In genomic region chr5:21217453-21218294, GRCm38 (mm10) we compare ENCODE assay signal across 11 mouse cellular contexts. TPM values are rescaled to one million over a fixed set of nuclear protein-coding genes. Genes with fewer than 3 reads are reported as not detected.
DNase-seq lines count a peak whose midpoint lies in the region; ATAC-seq and TF ChIP-seq lines count a peak whose summit lies in the region.
"Had no signal": no experiment of that assay in that cellular context is flagged by ENCODE, and none has a peak within 500 bp of the region (broad histone marks: within the 10 kb centered on the region; RNA-seq: fewer than 3 reads in every experiment).

No protein-coding gene starts in this region.

- peak; percentile 66 for ATAC-seq in Patski
- peak; percentile 88 for ATAC-seq in liver, embryonic 11.5 days (replicated peaks; ENCODE audit: low FRiP score)

- peak; percentile 6 for DNase-seq in kidney, postnatal 14 days
- no peak for DNase-seq in kidney, adult 8-10 months
- peak; percentile 48 for DNase-seq in Patski (ENCODE audit: low read depth, low spot score)
- DNase-seq in liver, embryonic 11.5 days (ENCODE audit: low spot score), result no peak
- peak; percentile 38 to 58 for DNase-seq in lung, postnatal 4 days
- no peak for DNase-seq in thymus, postnatal 4 days
- DNase-seq in layer of hippocampus, adult 9-10 months (ENCODE audit: low spot score), result no peak
- DNase-seq in spleen, postnatal 36 days (ENCODE audit: low spot score in 2 of 2), result no peak
- DNase-seq: adrenal gland, adult 8-10 months had no signal

- no peaks in the 10 kb centered on the region for H3K36me3 ChIP-seq in liver, embryonic 11.5 days (ENCODE audit: control insufficient read depth, insufficient read depth, low read length)
- H3K36me3 ChIP-seq: limb, embryonic 15.5 days had no signal

- H3K27ac ChIP-seq in liver, embryonic 11.5 days (ENCODE audit: low read depth, low read length), result no peak overlapping the region
- H3K27ac ChIP-seq: limb, embryonic 15.5 days; neural tube, embryonic 15.5 days had no signal

- H3K27me3 ChIP-seq in Patski, result no peaks in the 10 kb centered on the region
- H3K27me3 ChIP-seq in liver, embryonic 11.5 days (replicated peaks; ENCODE audit: control insufficient read depth, insufficient read depth, low read length), result no peaks in the 10 kb centered on the region
- H3K27me3 ChIP-seq: limb, embryonic 15.5 days; neural tube, embryonic 15.5 days had no signal

- no peaks in the 10 kb centered on the region for H3K9me3 ChIP-seq in liver, embryonic 11.5 days (ENCODE audit: control insufficient read depth, low read length)
- H3K9me3 ChIP-seq: limb, embryonic 15.5 days; neural tube, embryonic 15.5 days had no signal

- 43% methylated on average over 14 of the region's 14 CpGs for WGBS in liver, embryonic 11.5 days

- peak overlapping the region; percentile 17; the same call in 1 of the 2 replicates for H3K4me2 ChIP-seq in liver, embryonic 11.5 days
- H3K4me2 ChIP-seq: limb, embryonic 15.5 days; neural tube, embryonic 15.5 days had no signal

- H3K9ac ChIP-seq in liver, embryonic 11.5 days (ENCODE audit: low read depth, low read length), result 0 out of 2 replicates have a peak overlapping the region, but pooled peaks have one; percentile 12
- H3K9ac ChIP-seq: limb, embryonic 15.5 days; neural tube, embryonic 15.5 days had no signal

- peaks cover 13% of the 10 kb centered on the region for H3K4me1 ChIP-seq in liver, embryonic 11.5 days (replicated peaks; ENCODE audit: control insufficient read depth, insufficient read depth, low read length)
- H3K4me1 ChIP-seq: limb, embryonic 15.5 days; neural tube, embryonic 15.5 days had no signal

- POLR2A ChIA-PET in Patski (lab: Charles Lee), result no interaction called here

- CTCF ChIA-PET in Patski (lab: Charles Lee), result no interaction called here

- in situ Hi-C loops in Patski (cut with MboI; ENCODE audit: low pct_unique_long_range_greater_than_20kb), result no loop called here

- H3K4me3 ChIP-seq in liver, embryonic 11.5 days (ENCODE audit: low read depth, low read length), result no peak overlapping the region
- H3K4me3 ChIP-seq: limb, embryonic 15.5 days; neural tube, embryonic 15.5 days had no signal

- no peak for TF ChIP-seq CTCF in Patski (IDR thresholded peaks at IDR 0.05)

RNA-seq across cellular contexts. Expression of gene Gsap, which starts 31.6 kb away (rescaled TPM):
- 5.7 TPM for polyA plus RNA-seq in Patski (2021)
- 3.9 and 4.1 TPM in 2 replicates for polyA plus RNA-seq in liver, embryonic 11.5 days (2014; fragmentation: Nextera tagmentation; extraction: Ambion mirVana)

Comparison
In these comparisons a context has a peak if more than half of its experiments do, and no peak if none do; other contexts are left out.
1. DNase-seq: peak in kidney, postnatal 14 days (single experiment), Patski (single experiment) and lung, postnatal 4 days (2 of 2); none in kidney, adult 8-10 months (0 of 2), liver, embryonic 11.5 days (single experiment), thymus, postnatal 4 days (single experiment), layer of hippocampus, adult 9-10 months (single experiment) and spleen, postnatal 36 days (0 of 2).